Mouse (Mus musculus): Measurements from ENCODE around the gene Rpl35. TPM values are rescaled to one million over a fixed set of nuclear protein-coding genes. Genes with fewer than 3 reads are reported as not detected.

Gene Rpl35
- total and polyA plus RNA-seq, 3 experiments = 108 to 341 (median 307) TPM

DNA sequence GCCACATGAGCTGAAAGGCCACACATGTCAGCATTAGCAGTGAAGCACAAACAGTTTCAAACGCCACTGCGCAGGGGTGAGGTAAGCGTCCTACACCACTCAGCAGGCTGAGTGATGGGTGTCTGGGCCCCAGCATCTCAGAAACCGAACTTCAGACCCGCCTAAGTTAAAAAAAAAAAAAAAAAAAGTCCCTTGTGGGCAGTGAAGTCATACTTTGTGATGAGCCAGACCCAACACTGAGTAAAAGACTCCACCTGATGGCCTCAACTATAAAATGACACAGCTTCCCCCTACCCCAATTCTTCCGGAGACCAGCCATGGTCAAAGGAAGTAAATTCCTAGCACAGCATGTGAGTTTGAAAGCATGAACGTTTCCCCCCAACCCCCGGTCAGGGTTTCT lies 2.3 kb downstream of the Rpl35 start:
- H3K36me3 ChIP-seq (ENCODE audit: control insufficient read depth, insufficient read depth, low read length) = peaks cover 6% of the 10 kb centered on the region; the same call in 1 of the 2 replicates
- no peak overlapping the region for H3K27ac ChIP-seq
- WGBS = 38% methylated on average over 8 of the region's 8 CpGs
- H3K4me3 ChIP-seq = no peak overlapping the region
- no peaks in the 10 kb centered on the region for H3K27me3 ChIP-seq (ENCODE audit: control insufficient read depth, insufficient read depth, low read length)
- intact Hi-C loops (cut with DNase I) = loop anchor here (10.0 kb wide), 1 partner anchor 358 kb away; the partner anchor contains the start of gene Psmb7
- H3K4me1 ChIP-seq (ENCODE audit: control insufficient read depth, insufficient read depth, low read length) = peaks cover 6% of the 10 kb centered on the region
- no peaks in the 10 kb centered on the region for H3K79me2 ChIP-seq (replicated peaks; ENCODE audit: control insufficient read depth, insufficient read depth, low read length)
- TF ChIP-seq CTCF (IDR thresholded peaks at IDR 0.05) = no peak
- no peak for TF ChIP-seq EP300 (IDR thresholded peaks at IDR 0.05; ENCODE audit: insufficient read depth, low read depth, low read length)
- no peak for TF ChIP-seq POLR2A (IDR thresholded peaks at IDR 0.05; ENCODE audit: insufficient read depth, low read depth, low read length)
- DNase-seq = no peak
- H3K9ac ChIP-seq (ENCODE audit: low read depth, low read length) = no peak overlapping the region

DNA sequence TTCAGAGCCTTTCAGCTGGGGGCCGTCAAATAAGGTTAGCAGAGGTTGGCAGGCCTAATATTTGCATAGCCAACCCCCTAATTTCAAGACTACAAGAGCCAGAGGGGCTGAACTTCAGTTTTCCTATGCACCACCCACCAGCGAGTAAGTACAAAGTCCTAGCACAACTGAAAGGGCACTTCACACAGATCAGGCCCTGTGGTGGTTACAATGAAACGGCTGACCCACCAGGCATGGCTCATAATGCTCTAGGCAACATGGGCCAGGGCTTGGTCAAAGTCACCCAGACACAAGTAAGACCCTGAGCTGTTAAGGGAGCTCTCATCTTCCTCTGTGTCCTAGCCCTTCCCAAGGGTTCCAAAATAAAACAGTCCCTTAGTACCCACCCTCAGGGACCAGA lies 3.6 kb downstream of the Rpl35 start:
- Histone ChIP-seq H3K27ac (no peak overlapping the region), H3K36me3 (ENCODE audit: control insufficient read depth, insufficient read depth, low read length) (peaks cover 6% of the 10 kb centered on the region; the same call in 1 of the 2 replicates), H3K79me2 (replicated peaks; ENCODE audit: control insufficient read depth, insufficient read depth, low read length) (no peaks in the 10 kb centered on the region), H3K27me3 (ENCODE audit: control insufficient read depth, insufficient read depth, low read length) (no peaks in the 10 kb centered on the region), H3K4me1 (ENCODE audit: control insufficient read depth, insufficient read depth, low read length) (peaks cover 8% of the 10 kb centered on the region), H3K4me3 (no peak overlapping the region), H3K9ac (ENCODE audit: low read depth, low read length) (no peak overlapping the region)
- intact Hi-C loops (cut with DNase I) = loop anchor here (10.0 kb wide), 1 partner anchor 357 kb away; the partner anchor contains the start of gene Psmb7
- DNase-seq = no peak
- 82% methylated on average over 3 of the region's 3 CpGs for WGBS
- TF ChIP-seq CTCF (IDR thresholded peaks at IDR 0.05) = no peak
- no peak for TF ChIP-seq POLR2A (IDR thresholded peaks at IDR 0.05; ENCODE audit: insufficient read depth, low read depth, low read length)
- TF ChIP-seq EP300 (IDR thresholded peaks at IDR 0.05; ENCODE audit: insufficient read depth, low read depth, low read length) = no peak

DNA sequence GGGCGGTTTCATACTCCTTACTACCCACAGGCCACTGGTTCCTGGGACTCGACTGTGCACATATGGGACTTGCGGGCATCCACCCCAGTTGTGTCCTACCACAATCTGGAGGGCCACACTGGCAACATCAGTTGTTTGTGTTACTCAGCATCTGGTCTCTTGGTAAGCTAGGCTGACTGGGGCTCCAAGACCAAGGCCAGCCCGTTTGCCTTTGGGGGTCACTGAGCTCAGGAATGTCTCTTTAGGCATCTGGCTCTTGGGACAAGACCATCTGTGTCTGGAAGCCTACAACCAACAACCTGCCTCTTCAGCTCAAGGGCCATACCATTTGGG lies 4.9 kb downstream of the Rpl35 start:
- no peak overlapping the region for H3K27ac ChIP-seq
- no peak overlapping the region for H3K9ac ChIP-seq (ENCODE audit: low read depth, low read length)
- H3K36me3 ChIP-seq (ENCODE audit: control insufficient read depth, insufficient read depth, low read length) = peaks cover 6% of the 10 kb centered on the region; the same call in 1 of the 2 replicates
- TF ChIP-seq EP300 (IDR thresholded peaks at IDR 0.05; ENCODE audit: insufficient read depth, low read depth, low read length) = no peak
- H3K79me2 ChIP-seq (replicated peaks; ENCODE audit: control insufficient read depth, insufficient read depth, low read length) = no peaks in the 10 kb centered on the region
- H3K27me3 ChIP-seq (ENCODE audit: control insufficient read depth, insufficient read depth, low read length) = no peaks in the 10 kb centered on the region
- no peak overlapping the region for H3K4me3 ChIP-seq
- DNase-seq = no peak
- intact Hi-C loops (cut with DNase I) = loop anchor here (10.0 kb wide), 1 partner anchor 356 kb away; the partner anchor contains the start of gene Psmb7
- WGBS = 77% methylated on average over 4 of the region's 4 CpGs
- H3K4me1 ChIP-seq (ENCODE audit: control insufficient read depth, insufficient read depth, low read length) = peaks cover 5% of the 10 kb centered on the region

DNA sequence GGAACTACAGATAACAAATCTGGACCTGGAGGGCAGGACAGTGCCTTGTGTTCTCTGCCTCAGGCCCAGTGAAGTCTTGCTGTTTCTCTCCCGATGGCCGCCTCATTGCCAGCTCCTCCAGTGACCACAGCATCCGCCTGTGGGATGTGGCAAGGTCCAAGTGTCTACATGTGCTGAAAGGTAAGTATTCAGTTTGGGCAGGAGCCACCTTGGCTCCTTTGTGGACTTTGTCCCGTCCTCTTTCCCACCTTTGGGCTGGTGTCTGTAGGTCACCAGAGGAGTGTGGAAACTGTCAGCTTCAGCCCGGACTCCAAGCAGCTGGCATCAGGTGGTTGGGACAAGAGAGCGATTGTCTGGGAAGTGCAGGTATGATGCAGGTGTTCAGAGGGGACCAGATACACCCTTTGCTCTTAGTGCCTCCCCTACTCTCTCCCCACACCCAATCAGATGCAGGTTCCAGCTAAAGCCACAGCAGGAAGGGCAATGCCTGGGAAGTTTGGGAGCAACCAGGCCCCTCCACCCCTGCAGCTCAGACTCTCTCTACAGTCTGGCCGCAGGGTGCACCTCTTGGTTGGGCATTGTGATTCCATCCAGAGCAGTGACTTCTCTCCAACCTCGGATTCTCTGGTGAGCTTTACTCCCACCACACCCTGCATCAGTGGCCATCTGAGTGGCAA lies 5.4 kb downstream of the Rpl35 start:
- DNase-seq = no peak
- no peak for TF ChIP-seq POLR2A (IDR thresholded peaks at IDR 0.05; ENCODE audit: insufficient read depth, low read depth, low read length)
- no peak for TF ChIP-seq CTCF (IDR thresholded peaks at IDR 0.05)
- no peak for TF ChIP-seq EP300 (IDR thresholded peaks at IDR 0.05; ENCODE audit: insufficient read depth, low read depth, low read length)
- no peak overlapping the region for H3K9ac ChIP-seq (ENCODE audit: low read depth, low read length)
- no peak overlapping the region for H3K4me3 ChIP-seq
- H3K27me3 ChIP-seq (ENCODE audit: control insufficient read depth, insufficient read depth, low read length) = no peaks in the 10 kb centered on the region
- WGBS = 64% methylated on average over 8 of the region's 8 CpGs
- H3K4me1 ChIP-seq (ENCODE audit: control insufficient read depth, insufficient read depth, low read length) = peaks cover 5% of the 10 kb centered on the region
- H3K36me3 ChIP-seq (ENCODE audit: control insufficient read depth, insufficient read depth, low read length) = peaks cover 6% of the 10 kb centered on the region; the same call in 1 of the 2 replicates
- no peaks in the 10 kb centered on the region for H3K79me2 ChIP-seq (replicated peaks; ENCODE audit: control insufficient read depth, insufficient read depth, low read length)
- H3K27ac ChIP-seq = no peak overlapping the region
- intact Hi-C loops (cut with DNase I) = loop anchor here (5.0 to 10.0 kb wide), 2 partner anchors 203 to 355 kb away; partner anchors contain the start of gene Psmb7

- no peak for TF ChIP-seq POLR2A (IDR thresholded peaks at IDR 0.05; ENCODE audit: insufficient read depth, low read depth, low read length)
- no peak for TF ChIP-seq EP300 (IDR thresholded peaks at IDR 0.05; ENCODE audit: insufficient read depth, low read depth, low read length)
- TF ChIP-seq CTCF (IDR thresholded peaks at IDR 0.05) = no peak
- Histone ChIP-seq H3K4me3 (no peak overlapping the region), H3K9ac (ENCODE audit: low read depth, low read length) (no peak overlapping the region), H3K36me3 (ENCODE audit: control insufficient read depth, insufficient read depth, low read length) (peaks cover 6% of the 10 kb centered on the region; the same call in 1 of the 2 replicates), H3K79me2 (replicated peaks; ENCODE audit: control insufficient read depth, insufficient read depth, low read length) (no peaks in the 10 kb centered on the region), H3K4me1 (ENCODE audit: control insufficient read depth, insufficient read depth, low read length) (peaks cover 5% of the 10 kb centered on the region), H3K27ac (no peak overlapping the region), H3K27me3 (ENCODE audit: control insufficient read depth, insufficient read depth, low read length) (no peaks in the 10 kb centered on the region)
- DNase-seq = no peak
- WGBS = 56% methylated on average over 4 of the region's 4 CpGs
- intact Hi-C loops (cut with DNase I) = loop anchor here (5.0 kb wide), 1 partner anchor 202 kb away; no protein-coding TSS in a partner anchor
These were observed 6.0 kb downstream of the Rpl35 start for GRCm38 (mm10) chr2:38999381-38999780.
